Mouse (Mus musculus) embryonic facial prominence, embryonic 12.5 days (tissue): ENCODE data around the gene Dedd2. TPM values are rescaled to one million over a fixed set of nuclear protein-coding genes. Genes with fewer than 3 reads are reported as not detected.

Experiments
- ATAC-seq: fragments of 200-750 bp; cut with Nextera tagmentation; 2 replicates; pipeline ENCODE4 v1.8.0; 2017; ENCODE audit not compliant: insufficient number of reproducible peaks, insufficient read depth, low FRiP score, low TSS enrichment
- H3K27ac ChIP-seq: fragments of 300-500 bp; sonication (generic); 2 replicates; pipeline ENCODE4 v1.5.1; 2016; ENCODE audit warnings: mild to moderate bottlenecking
- H3K27me3 ChIP-seq: fragments of 300-500 bp; sonication (generic); 2 replicates; pipeline ENCODE4 v1.6.1; 2016; ENCODE audit warnings: mild to moderate bottlenecking, moderate library complexity
- H3K36me3 ChIP-seq: fragments of 300-500 bp; sonication (generic); 2 replicates; pipeline ENCODE4 v1.6.1; 2016; ENCODE audit warnings: mild to moderate bottlenecking
- H3K4me1 ChIP-seq: fragments of 300-500 bp; sonication (generic); 2 replicates; pipeline ENCODE4 v1.6.1; 2016
- H3K4me2 ChIP-seq: fragments of 300-500 bp; sonication (generic); replicated peaks from 2 replicates; pipeline ENCODE4 v1.6.1; 2016; ENCODE audit warnings: mild to moderate bottlenecking, moderate library complexity
- H3K4me3 ChIP-seq: fragments of 300-500 bp; sonication (generic); 2 replicates; pipeline ENCODE4 v1.5.1; 2016; ENCODE audit warnings: mild to moderate bottlenecking
- H3K9ac ChIP-seq: fragments of 300-500 bp; sonication (generic); 2 replicates; pipeline ENCODE4 v1.6.1; 2016; ENCODE audit warnings: mild to moderate bottlenecking, moderate library complexity
- H3K9me3 ChIP-seq: fragments of 300-500 bp; sonication (generic); 2 replicates; pipeline ENCODE4 v1.6.1; 2016; ENCODE audit warnings: mild to moderate bottlenecking, moderate library complexity
- WGBS: fragments of 180-500 bp; shearing (Covaris S2); methylation state at CpG from one replicate; pipeline ENCODE4 v1.1.7; 2016; 5-methylcytosine and 5-hydroxymethylcytosine counted together
- polyA plus RNA-seq: library from polyadenylated mRNA; unstranded; fragments of >200 nt; fragmentation: Nextera tagmentation; extraction: Ambion mirVana; gene quantifications from 2 replicates; pipeline ENCODE4 v1.2.1, GENCODE M21; 2016

Gene Dedd2
- polyA plus RNA-seq, 1 experiment from 2014 or later, result 13.7 TPM

GRCm38 (mm10) chr7:25209161-25209622 lies 11.2 kb downstream of the Dedd2 start:
- Histone ChIP-seq H3K4me2 (no peak overlapping the region), H3K36me3 (peaks cover 34% of the 10 kb centered on the region), H3K4me3 (no peak overlapping the region), H3K27me3 (no peaks in the 10 kb centered on the region), H3K9ac (no peak overlapping the region), H3K9me3 (no peaks in the 10 kb centered on the region), H3K27ac (no peak overlapping the region), H3K4me1 (no peaks in the 10 kb centered on the region)
- no peak for ATAC-seq
- 67% methylated on average over 3 of the region's 3 CpGs for WGBS

- Histone ChIP-seq H3K4me2 (no peak overlapping the region), H3K27me3 (no peaks in the 10 kb centered on the region), H3K27ac (no peak overlapping the region), H3K9me3 (no peaks in the 10 kb centered on the region), H3K4me3 (no peak overlapping the region), H3K9ac (no peak overlapping the region), H3K4me1 (no peaks in the 10 kb centered on the region), H3K36me3 (peaks cover 56% of the 10 kb centered on the region)
- WGBS, result 85% methylated on average over 16 of the region's 16 CpGs
- no peak for ATAC-seq
These were observed 14.2 kb downstream of the Dedd2 start for GRCm38 (mm10) chr7:25206094-25206830.

GRCm38 (mm10) chr7:25205355-25206093 lies 14.9 kb downstream of the Dedd2 start:
- no peaks in the 10 kb centered on the region for H3K27me3 ChIP-seq
- no peak for ATAC-seq
- no peak overlapping the region for H3K27ac ChIP-seq
- no peaks in the 10 kb centered on the region for H3K4me1 ChIP-seq
- peaks cover 51% of the 10 kb centered on the region for H3K36me3 ChIP-seq
- H3K4me3 ChIP-seq, result no peak overlapping the region
- 68% methylated on average over 16 of the region's 16 CpGs for WGBS
- no peak overlapping the region for H3K9ac ChIP-seq
- H3K9me3 ChIP-seq, result no peaks in the 10 kb centered on the region
- H3K4me2 ChIP-seq, result no peak overlapping the region

- H3K36me3 ChIP-seq, result peaks cover 34% of the 10 kb centered on the region
- H3K9me3 ChIP-seq, result no peaks in the 10 kb centered on the region
- no peak overlapping the region for H3K27ac ChIP-seq
- H3K4me2 ChIP-seq, result no peak overlapping the region
- H3K27me3 ChIP-seq, result no peaks in the 10 kb centered on the region
- WGBS, result 83% methylated on average over 20 of the region's 20 CpGs
- no peak overlapping the region for H3K4me3 ChIP-seq
- no peak for ATAC-seq
- H3K9ac ChIP-seq, result no peak overlapping the region
- H3K4me1 ChIP-seq, result no peaks in the 10 kb centered on the region
These were observed 16.8 kb downstream of the Dedd2 start for GRCm38 (mm10) chr7:25203624-25204023.

GRCm38 (mm10) chr7:25197384-25198018 lies 22.9 kb downstream of the Dedd2 start:
- Histone ChIP-seq H3K4me1 (no peaks in the 10 kb centered on the region), H3K27me3 (no peaks in the 10 kb centered on the region; the same call in 1 of the 2 replicates), H3K4me3 (no peak overlapping the region), H3K36me3 (peaks cover 10% of the 10 kb centered on the region), H3K27ac (no peak overlapping the region), H3K4me2 (no peak overlapping the region), H3K9ac (no peak overlapping the region), H3K9me3 (no peaks in the 10 kb centered on the region)
- no peak for ATAC-seq
- WGBS, result 73% methylated on average over 10 of the region's 10 CpGs

- Histone ChIP-seq H3K27me3 (no peaks in the 10 kb centered on the region; the same call in 1 of the 2 replicates), H3K9ac (no peak overlapping the region), H3K36me3 (no peaks in the 10 kb centered on the region), H3K27ac (no peak overlapping the region), H3K4me1 (no peaks in the 10 kb centered on the region), H3K4me2 (no peak overlapping the region), H3K4me3 (no peak overlapping the region), H3K9me3 (no peaks in the 10 kb centered on the region)
- ATAC-seq, result no peak
- WGBS, result 89% methylated on average over 9 of the region's 9 CpGs
These were observed 24.3 kb downstream of the Dedd2 start for GRCm38 (mm10) chr7:25196107-25196506.

GRCm38 (mm10) chr7:25195148-25195547 lies 25.3 kb downstream of the Dedd2 start:
- no peaks in the 10 kb centered on the region; the same call in 1 of the 2 replicates for H3K27me3 ChIP-seq
- H3K4me3 ChIP-seq, result no peak overlapping the region
- H3K9me3 ChIP-seq, result no peaks in the 10 kb centered on the region
- H3K27ac ChIP-seq, result no peak overlapping the region
- WGBS, result 67% methylated on average over 3 of the region's 3 CpGs
- H3K4me1 ChIP-seq, result no peaks in the 10 kb centered on the region
- no peaks in the 10 kb centered on the region for H3K36me3 ChIP-seq
- no peak overlapping the region for H3K9ac ChIP-seq
- no peak overlapping the region for H3K4me2 ChIP-seq
- ATAC-seq, result no peak

GRCm38 (mm10) chr7:25192110-25192509 lies 28.3 kb downstream of the Dedd2 start:
- H3K9ac ChIP-seq, result no peak overlapping the region
- no peaks in the 10 kb centered on the region for H3K9me3 ChIP-seq
- no peak for ATAC-seq
- no peaks in the 10 kb centered on the region for H3K4me1 ChIP-seq
- no peak overlapping the region for H3K4me2 ChIP-seq
- no peak overlapping the region for H3K27ac ChIP-seq
- H3K4me3 ChIP-seq, result no peak overlapping the region
- H3K36me3 ChIP-seq, result no peaks in the 10 kb centered on the region
- 79% methylated on average over 8 of the region's 8 CpGs for WGBS
- H3K27me3 ChIP-seq, result no peaks in the 10 kb centered on the region; the same call in 1 of the 2 replicates

GRCm38 (mm10) chr7:25190806-25191205 lies 29.6 kb downstream of the Dedd2 start:
- H3K9me3 ChIP-seq, result no peaks in the 10 kb centered on the region
- no peaks in the 10 kb centered on the region for H3K4me1 ChIP-seq
- no peak overlapping the region for H3K9ac ChIP-seq
- ATAC-seq, result no peak
- H3K27ac ChIP-seq, result no peak overlapping the region
- no peaks in the 10 kb centered on the region; the same call in 1 of the 2 replicates for H3K27me3 ChIP-seq
- 84% methylated on average over 11 of the region's 11 CpGs for WGBS
- no peaks in the 10 kb centered on the region for H3K36me3 ChIP-seq
- H3K4me2 ChIP-seq, result no peak overlapping the region
- H3K4me3 ChIP-seq, result no peak overlapping the region

- peaks cover 19% of the 10 kb centered on the region for H3K27me3 ChIP-seq
- H3K4me3 ChIP-seq, result no peak overlapping the region
- ATAC-seq, result 0 out of 2 replicates have a peak, but pooled peaks have one; percentile 64
- no peaks in the 10 kb centered on the region for H3K9me3 ChIP-seq
- WGBS, result 24% methylated on average over 21 of the region's 21 CpGs
- no peaks in the 10 kb centered on the region for H3K36me3 ChIP-seq
- H3K9ac ChIP-seq, result no peak overlapping the region
- H3K27ac ChIP-seq, result no peak overlapping the region
- H3K4me2 ChIP-seq, result no peak overlapping the region
- no peaks in the 10 kb centered on the region for H3K4me1 ChIP-seq
These were observed 32.5 kb downstream of the Dedd2 start for GRCm38 (mm10) chr7:25187662-25188650.

- H3K4me1 ChIP-seq, result peaks cover 9% of the 10 kb centered on the region; the same call in 1 of the 2 replicates
- peaks cover 58% of the 10 kb centered on the region for H3K27me3 ChIP-seq
- H3K36me3 ChIP-seq, result no peaks in the 10 kb centered on the region
- H3K4me2 ChIP-seq, result no peak overlapping the region
- ATAC-seq, result no peak
- no peak overlapping the region for H3K4me3 ChIP-seq
- no peak overlapping the region for H3K9ac ChIP-seq
- 80% methylated on average over 6 of the region's 6 CpGs for WGBS
- no peaks in the 10 kb centered on the region for H3K9me3 ChIP-seq
- H3K27ac ChIP-seq, result no peak overlapping the region
These were observed 36.3 kb downstream of the Dedd2 start for GRCm38 (mm10) chr7:25184091-25184490.
